Mouse (Mus musculus) effector memory CD4-positive, alpha-beta T cell, adult 5 months (primary cell): ENCODE data around the gene Nit2. TPM values are rescaled to one million over a fixed set of nuclear protein-coding genes. Genes with fewer than 3 reads are reported as not detected.

Experiments used
- polyA plus RNA-seq: library from polyadenylated mRNA; unstranded; fragments of 100-300 nt; shearing (Covaris generic); gene quantifications from one replicate; pipeline ENCODE4 v1.2.1, GENCODE M21; 2017

Gene Nit2
- 15.2 TPM for polyA plus RNA-seq

DNA sequence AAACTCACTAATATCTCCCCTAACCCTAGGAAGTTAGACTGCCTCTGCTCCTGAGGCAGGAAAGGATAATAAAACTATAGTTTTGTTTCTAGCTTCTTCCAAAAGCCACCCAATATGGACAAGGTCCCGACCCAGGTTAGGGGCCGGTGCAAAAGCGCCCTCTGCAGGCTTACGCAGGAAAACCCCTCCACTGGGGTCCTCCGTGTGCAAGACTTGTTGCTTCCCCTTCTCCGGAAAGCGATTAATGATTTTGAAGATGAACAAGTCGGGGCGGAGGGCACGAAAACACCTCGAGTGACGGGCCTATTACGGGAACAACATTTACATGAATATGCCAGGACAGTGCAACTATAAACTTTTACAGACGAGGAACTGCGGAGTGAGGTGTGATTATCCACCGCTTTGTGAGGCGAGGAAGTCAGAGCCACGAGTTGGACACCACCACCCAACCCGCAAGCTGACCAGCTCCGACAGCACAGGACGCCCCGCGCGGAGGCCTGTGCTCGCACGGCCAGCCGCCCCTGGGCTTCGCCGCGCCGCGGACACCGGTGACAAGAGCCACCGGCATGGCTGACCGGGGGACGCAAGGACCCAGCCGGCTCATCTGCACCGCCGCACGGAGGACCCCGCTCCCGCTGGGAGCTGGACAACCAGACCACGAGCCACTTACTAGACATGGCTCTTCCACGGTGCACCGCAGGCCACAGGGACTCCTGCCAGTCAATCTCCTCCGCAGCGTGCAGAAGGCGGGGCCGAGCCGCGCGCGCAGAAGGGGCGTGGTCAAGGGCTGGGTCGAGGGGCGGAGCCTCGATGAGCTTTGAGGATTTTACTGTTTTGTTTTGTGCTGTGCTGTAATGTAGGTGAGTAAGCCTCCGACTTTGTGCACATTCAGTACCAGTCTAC lies at the start of gene Nit2:
TSS of gene Nit2 (minus strand) at position 731 of the 903 bp plus-strand sequence.

DNA sequence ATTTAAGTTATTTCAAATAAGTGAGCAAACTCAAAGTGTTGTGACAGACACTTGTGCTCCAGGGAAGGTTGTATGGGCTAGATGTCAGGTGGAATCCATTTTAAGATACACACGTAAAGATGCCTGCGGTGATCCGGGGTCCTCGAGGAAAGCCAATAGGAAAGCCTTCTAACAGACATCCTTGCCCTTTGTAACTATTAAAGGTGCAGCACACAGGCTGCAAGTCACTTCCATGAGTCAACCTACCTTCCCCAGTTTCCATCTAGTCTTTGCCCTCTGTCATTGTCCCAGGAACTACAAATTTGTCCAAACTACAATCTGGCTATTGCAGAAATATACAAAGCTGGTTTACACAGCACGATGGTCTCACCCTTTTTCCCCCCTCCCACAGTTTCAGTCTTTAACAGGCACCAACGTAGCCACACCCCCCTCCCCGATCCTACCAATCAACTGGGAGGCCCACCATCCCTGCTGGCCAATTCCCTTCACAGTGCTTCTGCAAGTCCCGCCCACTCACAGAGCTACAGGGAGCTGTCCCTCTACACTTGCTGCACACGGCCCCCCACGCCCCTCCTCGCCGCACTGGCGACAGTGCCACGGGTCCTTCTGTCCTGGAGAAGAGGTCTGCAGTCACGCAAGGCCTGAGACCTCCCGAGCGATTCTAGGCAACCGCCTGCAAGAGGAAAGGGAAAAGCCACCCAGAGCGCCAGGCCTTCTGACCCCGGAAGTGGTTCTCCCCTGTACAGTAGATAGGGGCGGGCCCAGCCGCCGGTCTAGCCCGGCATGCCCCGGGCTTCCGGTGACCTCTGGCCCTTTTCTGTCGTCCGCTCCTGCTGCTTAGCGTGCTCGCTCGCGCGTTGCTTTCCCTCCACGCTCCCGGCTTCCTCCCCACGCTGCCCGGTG lies 46.0 kb downstream of the Nit2 start, which contains the start of gene Tomm70a:
TSS of gene Tomm70a (plus strand) at position 791 of the 903 bp plus-strand sequence.

Other genes starting within 250 kb of the Nit2 start
- not detected for gene Lnp1, start 239.3 kb downstream of the Nit2 start, polyA plus RNA-seq
- not detected for gene Tmem45a2, start 96.0 kb downstream of the Nit2 start, polyA plus RNA-seq
- 39.5 TPM for gene Tomm70a, start 45.6 kb downstream of the Nit2 start, polyA plus RNA-seq
- gene Tbc1d23, start 64.2 kb upstream of the Nit2 start, polyA plus RNA-seq: 36.2 TPM
- gene Tmem30c, start 125.5 kb upstream of the Nit2 start, polyA plus RNA-seq: not detected
- gene Filip1l, start 185.8 kb upstream of the Nit2 start, polyA plus RNA-seq: 15.3 TPM